Mouse (Mus musculus) urinary bladder, postnatal 10 days (tissue): ENCODE measurements around the gene Hsd17b14.
A peak's percentile ranks its signal among the peaks of the same experiment; 100 is the strongest.

ENCODE experiments used
- DNase-seq: peaks from one replicate; pipeline ENCODE4 v3.0.0; 2022; ENCODE audit warnings: low spot score

Hsd17b14 gene

GRCm38 (mm10) chr7:45598960-45599879 lies 44.5 kb downstream of the Hsd17b14 start:
- peak; percentile 5 for DNase-seq

GRCm38 (mm10) chr7:45605704-45606289 lies 51.1 kb downstream of the Hsd17b14 start:
- no peak for DNase-seq

GRCm38 (mm10) chr7:45609511-45609910 lies 54.8 kb downstream of the Hsd17b14 start:
- no peak for DNase-seq

- no peak for DNase-seq
Measured at GRCm38 (mm10) chr7:45616277-45616676, 61.6 kb downstream of the Hsd17b14 start.

GRCm38 (mm10) chr7:45617042-45617695 lies 62.5 kb downstream of the Hsd17b14 start, which contains the start of gene Fut1:
Gene Fut1, plus strand, starts transcription at chr7:45617289.
- DNase-seq: no peak
